Mouse (Mus musculus): ENCODE results near the gene Gm6588.

DNA sequence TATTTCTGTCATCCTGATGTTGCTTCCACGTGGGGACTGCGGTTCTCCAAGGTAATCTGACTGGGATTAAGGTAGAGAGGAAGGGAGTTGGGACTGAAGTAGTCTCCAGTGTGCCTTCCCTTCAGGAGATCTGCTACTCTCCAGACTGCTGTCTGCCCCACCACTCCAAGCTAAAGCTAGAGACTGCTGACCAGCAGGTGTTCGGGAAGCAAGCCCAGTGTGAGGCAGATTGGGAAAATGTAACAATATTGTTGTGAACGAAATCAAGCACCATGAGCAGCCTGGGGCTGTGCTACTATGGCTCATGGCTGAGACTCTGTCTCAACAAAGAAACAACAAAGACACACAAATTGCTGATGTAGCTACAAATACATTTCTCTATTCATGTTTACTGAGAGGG, 31.2 kb upstream of the Gm6588 start:
- TF ChIP-seq E2F4 (IDR thresholded peaks at IDR 0.05; ENCODE audit: borderline replicate concordance, low read depth, low read length) (no peak), CTCF (IDR thresholded peaks at IDR 0.05 in 2 of 3, conservative IDR thresholded peaks at IDR 0.05 in 1 of 3; ENCODE audit: control insufficient read depth in 1 of 3, insufficient read depth in 1 of 3, low read depth in 2 of 3, low read length in 3 of 3, poor library complexity in 1 of 3, severe bottlenecking in 1 of 3) (no peak)
